Mouse (Mus musculus) ES-E14 (cell line): ENCODE measurements around the gene C1qtnf5.

Experiments
- CHD2 ChIP-seq: IDR thresholded peaks from 2 replicates; pipeline ENCODE4 v1.6.1; 2014; ENCODE audit warnings: mild to moderate bottlenecking, low read depth, low read length, inconsistent platforms
- HCFC1 ChIP-seq: IDR thresholded peaks from 2 replicates; pipeline ENCODE4 v1.6.1; 2012; ENCODE audit warnings: low read length, inconsistent platforms, borderline replicate concordance; ENCODE audit not compliant: insufficient read depth
- MAFK ChIP-seq: IDR thresholded peaks from 2 replicates; pipeline ENCODE4 v1.6.1; 2014; ENCODE audit warnings: mild to moderate bottlenecking, low read depth, low read length, inconsistent platforms; ENCODE audit not compliant: insufficient read depth
- ZC3H11A ChIP-seq: IDR thresholded peaks from 2 replicates; pipeline ENCODE4 v1.6.1; 2012; ENCODE audit warnings: low read depth, mild to moderate bottlenecking, inconsistent platforms, low read length, borderline replicate concordance
- ZNF384 ChIP-seq: IDR thresholded peaks from 2 replicates; pipeline ENCODE4 v1.6.1; 2012; ENCODE audit warnings: low read depth, low read length, inconsistent platforms

- no peak for TF ChIP-seq MAFK
- no peak for TF ChIP-seq CHD2
- no peak for TF ChIP-seq ZNF384
- TF ChIP-seq ZC3H11A = no peak
- no peak for TF ChIP-seq HCFC1
Measured at GRCm38 (mm10) chr9:44144023-44144717, 37.1 kb downstream of the C1qtnf5 start.
